25 mouse cellular contexts compared by ENCODE assay signal in the genomic region with DNA sequence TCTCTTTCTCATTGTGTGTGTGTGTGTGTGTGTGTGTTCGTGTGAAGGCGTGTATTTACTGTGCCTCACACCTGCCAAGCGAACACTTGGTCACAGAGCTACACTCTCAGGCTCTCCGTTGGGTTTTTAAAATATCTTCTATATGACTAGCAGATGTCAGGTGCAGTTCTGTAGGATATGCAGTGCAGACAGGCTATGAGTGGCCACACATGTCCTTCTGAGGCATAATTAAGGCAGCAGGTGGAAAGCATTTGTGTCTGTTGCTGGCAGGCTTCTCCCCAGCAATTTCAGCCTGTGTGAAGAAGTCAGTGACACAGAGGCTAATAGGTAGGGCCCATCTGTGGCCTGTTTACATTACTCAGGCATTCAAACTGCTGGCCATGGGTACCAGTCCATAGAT.
A peak's percentile ranks its signal among the peaks of the same experiment; 100 is the strongest.
DNase-seq lines count a peak whose midpoint lies in the region; ATAC-seq lines count a peak whose summit lies in the region.
"Had no signal": no experiment of that assay in that cellular context is flagged by ENCODE, and none has a peak within 500 bp of the region (broad histone marks: within the 10 kb centered on the region; RNA-seq: fewer than 3 reads in every experiment).

No protein-coding gene starts in this region.

- intact Hi-C loops in heart, postnatal 10 days (cut with DNase I), result no loop called here

- H3K4me1 ChIP-seq in embryonic facial prominence, embryonic 12.5 days, result no peaks in the 10 kb centered on the region
- no peaks in the 10 kb centered on the region for H3K4me1 ChIP-seq in hindbrain, embryonic 16.5 days (ENCODE audit: control insufficient read depth, insufficient read depth, low read depth, low read length)
- H3K4me1 ChIP-seq: heart, embryonic 15.5 days; limb, embryonic 12.5 days; liver, embryonic 13.5 days; midbrain, embryonic 12.5 days; neural tube, embryonic 13.5 days had no signal

- no peaks in the 10 kb centered on the region for H3K9me3 ChIP-seq in embryonic facial prominence, embryonic 12.5 days
- peaks cover 2% of the 10 kb centered on the region; the same call in 1 of the 2 replicates for H3K9me3 ChIP-seq in hindbrain, embryonic 16.5 days (ENCODE audit: control insufficient read depth, low read length)
- H3K9me3 ChIP-seq: heart, embryonic 15.5 days; liver, embryonic 13.5 days; neural tube, embryonic 13.5 days had no signal

- H3K27ac ChIP-seq in embryonic facial prominence, embryonic 12.5 days, result no peak overlapping the region
- H3K27ac ChIP-seq in hindbrain, embryonic 16.5 days (ENCODE audit: low read depth, low read length), result no peak overlapping the region
- H3K27ac ChIP-seq: heart, adult 2 months; heart, embryonic 15.5 days; limb, embryonic 12.5 days; liver, embryonic 13.5 days; midbrain, embryonic 12.5 days; neural tube, embryonic 13.5 days had no signal

- H3K4me2 ChIP-seq in embryonic facial prominence, embryonic 12.5 days (replicated peaks), result no peak overlapping the region
- no peak overlapping the region for H3K4me2 ChIP-seq in hindbrain, embryonic 16.5 days (ENCODE audit: low read length)
- H3K4me2 ChIP-seq: heart, embryonic 15.5 days; limb, embryonic 12.5 days; liver, embryonic 13.5 days; lung, embryonic 14.5 days; midbrain, embryonic 12.5 days; neural tube, embryonic 13.5 days had no signal

- no peak overlapping the region for H3K4me3 ChIP-seq in embryonic facial prominence, embryonic 12.5 days
- no peak overlapping the region for H3K4me3 ChIP-seq in hindbrain, embryonic 16.5 days (ENCODE audit: low read length)
- H3K4me3 ChIP-seq: heart, adult 2 months; heart, embryonic 15.5 days; limb, embryonic 12.5 days; liver, embryonic 13.5 days; midbrain, embryonic 12.5 days; neural tube, embryonic 13.5 days had no signal

- WGBS in embryonic facial prominence, embryonic 12.5 days, result 76% methylated on average over 4 of the region's 4 CpGs
- 70% methylated on average over 4 of the region's 4 CpGs for WGBS in hindbrain, embryonic 16.5 days

- ATAC-seq in embryonic facial prominence, embryonic 12.5 days (ENCODE audit: insufficient number of reproducible peaks, insufficient read depth, low FRiP score, low TSS enrichment), result peak; percentile 64; the same call in 1 of the 2 replicates
- peak; percentile 68; the same call in 1 of the 2 replicates for ATAC-seq in hindbrain, embryonic 16.5 days
- no peak for ATAC-seq in activated CD4-positive, CD25-positive, alpha-beta regulatory T cell, adult 4 months
- ATAC-seq: forebrain, embryonic 14.5 days; intestine, embryonic 16.5 days had no signal

- peak; percentile 5 for DNase-seq in embryo, embryonic 11 days
- no peak for DNase-seq in embryo, embryonic 9.5 days (ENCODE audit: extremely low spot score)
- peak; percentile 14 for DNase-seq in brain, adult 2 months (ENCODE audit: low read depth, low spot score)
- DNase-seq in right cerebral cortex, adult 2 months (ENCODE audit: low spot score in 2 of 2), result no peak
- no peak for DNase-seq in heart, postnatal 10 days
- DNase-seq: adrenal gland, postnatal 25 days; cerebellum, adult 2 months; gastrocnemius, postnatal 14 days; heart, adult 2 months; liver, embryonic 13.5 days; lung, embryonic 14.5 days; lung, postnatal 36 days; right cerebral cortex, postnatal 14 days; spleen, adult 18-20 months; thymus, postnatal 25 days had no signal

- no peak overlapping the region for H3K9ac ChIP-seq in embryonic facial prominence, embryonic 12.5 days
- no peak overlapping the region for H3K9ac ChIP-seq in hindbrain, embryonic 16.5 days (ENCODE audit: low read depth, low read length)
- H3K9ac ChIP-seq: heart, embryonic 15.5 days; limb, embryonic 12.5 days; liver, embryonic 13.5 days; lung, embryonic 14.5 days; midbrain, embryonic 12.5 days; neural tube, embryonic 13.5 days had no signal

- no peaks in the 10 kb centered on the region for H3K27me3 ChIP-seq in embryonic facial prominence, embryonic 12.5 days
- H3K27me3 ChIP-seq in hindbrain, embryonic 16.5 days (replicated peaks; ENCODE audit: control insufficient read depth, insufficient read depth, low read length), result no peaks in the 10 kb centered on the region
- H3K27me3 ChIP-seq: CH12.LX; heart, embryonic 15.5 days; limb, embryonic 12.5 days; liver, embryonic 13.5 days; midbrain, embryonic 12.5 days; neural tube, embryonic 13.5 days had no signal

- no peaks in the 10 kb centered on the region for H3K36me3 ChIP-seq in embryonic facial prominence, embryonic 12.5 days
- H3K36me3 ChIP-seq in hindbrain, embryonic 16.5 days (ENCODE audit: control insufficient read depth, insufficient read depth, low read length), result no peaks in the 10 kb centered on the region
- H3K36me3 ChIP-seq: heart, embryonic 15.5 days; limb, embryonic 12.5 days; liver, embryonic 13.5 days; midbrain, embryonic 12.5 days; neural tube, embryonic 13.5 days had no signal

Comparison
In these comparisons a context has a peak if more than half of its experiments do, and no peak if none do; other contexts are left out.
1. DNase-seq: peak in embryo, embryonic 11 days (single experiment) and brain, adult 2 months (single experiment); none in embryo, embryonic 9.5 days (single experiment), right cerebral cortex, adult 2 months (0 of 2) and heart, postnatal 10 days (0 of 2).